Mouse (Mus musculus) CH12.LX (cell line): ENCODE measurements around the gene Hcrt. TPM values are rescaled to one million over a fixed set of nuclear protein-coding genes. Genes with fewer than 3 reads are reported as not detected.

Source experiments
- DNase-seq: peaks from one replicate; pipeline ENCODE4 v3.0.0-alpha.2; 2013; ENCODE audit errors: extremely low read depth
- H3K27ac ChIP-seq: 2 replicates; pipeline ENCODE4 v1.5.1; 2012; ENCODE audit warnings: low read depth, mild to moderate bottlenecking, control low read depth, moderate library complexity; ENCODE audit not compliant: insufficient read depth
- H3K27me3 ChIP-seq: replicated peaks from 2 replicates; pipeline ENCODE3; 2012; ENCODE audit warnings: inconsistent platforms
- H3K36me3 ChIP-seq, 2 experiments: replicated peaks in 1 of 2; 2 replicates each; pipeline versions ENCODE3 to v1.6.1; 2012; ENCODE audit warnings: inconsistent platforms in 1 of 2, low read length in 1 of 2, mild to moderate bottlenecking in 1 of 2, mixed read lengths in 1 of 2, moderate library complexity in 1 of 2; ENCODE audit not compliant: control insufficient read depth in 1 of 2, insufficient read depth in 1 of 2
- H3K4me1 ChIP-seq, 2 experiments: 2 replicates each; pipeline ENCODE4 v1.6.1; 2012; ENCODE audit warnings: inconsistent platforms in 1 of 2, moderate library complexity in 1 of 2; ENCODE audit not compliant: insufficient read depth in 2 of 2, control insufficient read depth in 1 of 2
- H3K4me2 ChIP-seq: 2 replicates; pipeline ENCODE4 v1.6.1; 2012; ENCODE audit warnings: low read depth, mild to moderate bottlenecking, control low read depth; ENCODE audit not compliant: poor library complexity, insufficient read depth, severe bottlenecking
- H3K4me3 ChIP-seq, 3 experiments: fragments of 150-350 bp in 1 of 3; sonication (generic) in 1 of 3; replicated peaks in 1 of 3; 2 replicates each; pipeline versions ENCODE3 to v1.5.1; 2011 to 2012; ENCODE audit warnings: low read depth in 2 of 3, low read length in 2 of 3, mild to moderate bottlenecking in 2 of 3, moderate library complexity in 2 of 3, control low read depth in 1 of 3, improper control_type of control experiment in 1 of 3, inconsistent platforms in 1 of 3, mixed read lengths in 1 of 3; ENCODE audit not compliant: poor library complexity in 1 of 3
- H3K79me2 ChIP-seq: replicated peaks from 2 replicates; pipeline ENCODE4 v1.6.1; 2012; ENCODE audit warnings: mild to moderate bottlenecking, moderate library complexity; ENCODE audit not compliant: control insufficient read depth, poor library complexity, insufficient read depth, severe bottlenecking; ENCODE audit errors: extremely low read depth
- H3K9ac ChIP-seq: 2 replicates; pipeline ENCODE4 v1.6.1; 2012; ENCODE audit warnings: low read depth, mild to moderate bottlenecking, control low read depth, moderate library complexity; ENCODE audit not compliant: insufficient read depth
- H3K9me3 ChIP-seq: replicated peaks from 2 replicates; pipeline ENCODE3; 2012; ENCODE audit warnings: low read length, inconsistent platforms, mixed read lengths
- BHLHE40 ChIP-seq: IDR thresholded peaks from 2 replicates; pipeline ENCODE4 v1.6.1; 2011; ENCODE audit warnings: mild to moderate bottlenecking, low read depth, low read length, improper control_type of control experiment
- CHD1 ChIP-seq: IDR thresholded peaks from 2 replicates; pipeline ENCODE4 v1.6.1; 2012; ENCODE audit warnings: low read depth, low read length, improper control_type of control experiment, inconsistent platforms
- CTCF ChIP-seq, 2 experiments: IDR thresholded peaks in 1 of 2; conservative IDR thresholded peaks in 1 of 2; 2 replicates each; pipeline ENCODE4 v1.5.1; 2011 to 2012; ENCODE audit warnings: low read depth in 2 of 2, low read length in 2 of 2, improper control_type of control experiment in 1 of 2, inconsistent platforms in 1 of 2, mild to moderate bottlenecking in 1 of 2, moderate library complexity in 1 of 2
- ELF1 ChIP-seq: IDR thresholded peaks from 2 replicates; pipeline ENCODE4 v1.6.1; 2014; ENCODE audit warnings: low read depth, mild to moderate bottlenecking, inconsistent platforms, low read length, improper control_type of control experiment
- EP300 ChIP-seq: IDR thresholded peaks from 2 replicates; pipeline ENCODE4 v1.6.1; 2011; ENCODE audit warnings: low read length, improper control_type of control experiment
- GABPA ChIP-seq: IDR thresholded peaks from 2 replicates; pipeline ENCODE4 v1.6.1; 2012; ENCODE audit warnings: low read depth, low read length, improper control_type of control experiment, inconsistent platforms; ENCODE audit not compliant: insufficient replicate concordance
- HCFC1 ChIP-seq: IDR thresholded peaks from 2 replicates; pipeline ENCODE4 v1.6.1; 2012; ENCODE audit warnings: low read depth, mild to moderate bottlenecking, inconsistent platforms, low read length, improper control_type of control experiment
- JUN ChIP-seq: IDR thresholded peaks from 2 replicates; pipeline ENCODE4 v1.6.1; 2011; ENCODE audit warnings: low read depth, mild to moderate bottlenecking, low read length, improper control_type of control experiment, moderate library complexity; ENCODE audit not compliant: insufficient read depth
- MAX ChIP-seq: IDR thresholded peaks from 2 replicates; pipeline ENCODE4 v1.6.1; 2011; ENCODE audit warnings: low read length, improper control_type of control experiment
- MAZ ChIP-seq: IDR thresholded peaks from 2 replicates; pipeline ENCODE4 v1.6.1; 2012; ENCODE audit warnings: low read depth, mild to moderate bottlenecking, inconsistent platforms, low read length, improper control_type of control experiment, moderate library complexity
- MEF2A ChIP-seq: IDR thresholded peaks from 2 replicates; pipeline ENCODE4 v1.6.1; 2014; ENCODE audit warnings: low read depth, mild to moderate bottlenecking, inconsistent platforms, low read length, improper control_type of control experiment, borderline replicate concordance
- NELFE ChIP-seq: IDR thresholded peaks from 2 replicates; pipeline ENCODE4 v1.6.1; 2011; ENCODE audit warnings: low read depth, low read length, improper control_type of control experiment
- PAX5 ChIP-seq: IDR thresholded peaks from 2 replicates; pipeline ENCODE4 v1.6.1; 2012; ENCODE audit warnings: low read length, inconsistent platforms, mixed read lengths
- POLR2A ChIP-seq: IDR thresholded peaks from 2 replicates; pipeline ENCODE4 v1.6.1; 2011; ENCODE audit warnings: low read depth, mild to moderate bottlenecking, improper control_type of control experiment, low read length
- POLR2AphosphoS2 ChIP-seq: IDR thresholded peaks from 2 replicates; pipeline ENCODE4 v1.6.1; 2011; ENCODE audit warnings: low read depth, low read length, improper control_type of control experiment
- RCOR1 ChIP-seq: conservative IDR thresholded peaks from 2 replicates; pipeline ENCODE4 v1.6.1; 2012; ENCODE audit warnings: low read depth, mild to moderate bottlenecking, inconsistent platforms, low read length, improper control_type of control experiment
- TBP ChIP-seq: conservative IDR thresholded peaks from 2 replicates; pipeline ENCODE4 v1.6.1; 2011; ENCODE audit warnings: low read depth, low read length, improper control_type of control experiment
- TCF12 ChIP-seq: IDR thresholded peaks from 2 replicates; pipeline ENCODE4 v1.6.1; 2014; ENCODE audit warnings: low read depth, mild to moderate bottlenecking, inconsistent platforms, low read length, improper control_type of control experiment
- ZC3H11A ChIP-seq: IDR thresholded peaks from 2 replicates; pipeline ENCODE4 v1.6.1; 2012; ENCODE audit warnings: low read depth, mild to moderate bottlenecking, inconsistent platforms, low read length, improper control_type of control experiment
- ZKSCAN1 ChIP-seq: IDR thresholded peaks from 2 replicates; pipeline ENCODE4 v1.6.1; 2012; ENCODE audit warnings: low read depth, inconsistent platforms, low read length, improper control_type of control experiment, borderline replicate concordance
- ZMIZ1 ChIP-seq: IDR thresholded peaks from 2 replicates; pipeline ENCODE4 v1.6.1; 2012; ENCODE audit warnings: low read depth, mild to moderate bottlenecking, inconsistent platforms, low read length, improper control_type of control experiment
- dilution Hi-C: fragments of 300-500 bp; cut with MboI; formaldehyde crosslinking; loops from 2 replicates; pipeline ENCODE4 v1.14.3; 2020; ENCODE audit warnings: low sequenced_read_pairs; ENCODE audit not compliant: extremely low pct_unique_long_range_greater_than_20kb, extremely low pct_ligation_motif_present
- in situ Hi-C: fragments of 300-500 bp; cut with MboI; formaldehyde crosslinking; loops from 3 replicates; pipeline ENCODE4 v1.14.3; 2019; ENCODE audit warnings: low sequenced_read_pairs, low pct_ligation_motif_present, low pct_unique_long_range_greater_than_20kb, mixed read lengths
- polyA plus RNA-seq: library from polyadenylated mRNA; unstranded; fragments of >175 nt; gene quantifications from 2 replicates; pipeline ENCODE4 v1.2.1, GENCODE M21; 2012; ENCODE audit warnings: low read depth; ENCODE audit not compliant: insufficient read length
- total RNA-seq, 2 experiments: library from RNA; depleted of rRNA; stranded (reverse); fragments of 300-350 nt in 1 of 2; fragments of >200 nt in 1 of 2; gene quantifications; 2 replicates each; pipeline ENCODE4 v1.2.3; 2012 to 2014

Hcrt gene
- total and polyA plus RNA-seq, 3 experiments: not detected

DNA sequence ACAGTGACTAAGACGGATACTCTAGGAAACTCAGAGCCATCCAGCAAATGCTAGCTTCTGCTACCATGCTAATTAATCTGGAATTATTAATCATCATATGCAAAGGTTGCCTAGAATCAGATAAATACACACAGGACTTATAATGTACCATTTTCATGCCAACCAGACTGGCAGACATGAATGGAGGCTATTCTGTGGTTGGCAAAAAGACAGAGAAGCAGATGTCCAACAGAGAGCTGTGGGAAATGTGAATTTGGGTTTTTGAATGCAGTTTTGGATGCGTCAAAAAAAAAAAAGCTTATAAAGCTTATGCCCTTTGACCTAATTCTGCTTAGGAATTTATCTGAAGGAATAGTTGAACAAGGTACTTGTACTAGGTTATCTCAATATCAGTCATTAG, 23.0 kb upstream of the Hcrt start:
- dilution Hi-C loops (no loop called here), in situ Hi-C loops (no loop called here)
- no peak overlapping the region for H3K4me3 ChIP-seq
- peaks cover 33 to 81% of the 10 kb centered on the region in 2 experiments for H3K36me3 ChIP-seq
- H3K9ac ChIP-seq: no peak overlapping the region
- H3K27me3 ChIP-seq: no peaks in the 10 kb centered on the region
- no peaks in the 10 kb centered on the region for H3K79me2 ChIP-seq
- H3K4me2 ChIP-seq: no peak overlapping the region
- no peaks in the 10 kb centered on the region for H3K9me3 ChIP-seq
- H3K27ac ChIP-seq: no peak overlapping the region
- TF ChIP-seq GABPA (no peak), BHLHE40 (no peak)
- DNase-seq: no peak
- peaks cover 0 to 7% of the 10 kb centered on the region in 2 experiments; a peak in 1 of 4 replicates for H3K4me1 ChIP-seq

DNA sequence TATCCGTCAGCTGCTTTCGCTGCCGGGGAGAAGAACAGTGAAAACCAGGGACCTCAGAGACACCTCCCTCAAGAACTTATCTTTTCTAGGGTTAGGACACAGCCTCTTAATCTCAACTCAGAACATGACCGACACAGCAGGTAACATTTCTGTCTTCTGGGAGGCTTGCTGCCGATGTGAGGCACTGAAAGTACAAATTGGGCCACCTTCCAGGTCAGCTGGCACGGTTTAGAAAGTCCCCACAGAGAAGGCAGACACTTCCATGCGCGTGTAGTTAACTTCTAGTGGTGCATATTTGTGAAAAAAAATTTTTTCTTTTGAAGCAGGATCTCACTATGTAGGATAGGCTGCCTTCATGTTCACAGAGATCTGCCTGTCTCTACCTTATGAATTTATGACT, 21.6 kb upstream of the Hcrt start:
- H3K9me3 ChIP-seq: no peaks in the 10 kb centered on the region
- no peak for DNase-seq
- no peak overlapping the region for H3K27ac ChIP-seq
- no peak overlapping the region for H3K9ac ChIP-seq
- peaks cover 0 to 4% of the 10 kb centered on the region in 2 experiments; a peak in 1 of 4 replicates for H3K4me1 ChIP-seq
- in situ Hi-C loops: no loop called here
- H3K4me3 ChIP-seq: no peak overlapping the region
- TF ChIP-seq POLR2AphosphoS2 (no peak), ZC3H11A (no peak), ZMIZ1 (no peak), EP300 (no peak), ELF1 (no peak), TBP (no peak), RCOR1 (no peak), CHD1 (no peak), MAX (no peak), HCFC1 (no peak), ZKSCAN1 (no peak), MAZ (no peak)
- no peaks in the 10 kb centered on the region for H3K79me2 ChIP-seq
- dilution Hi-C loops: no loop called here
- no peaks in the 10 kb centered on the region for H3K27me3 ChIP-seq
- H3K36me3 ChIP-seq: peaks cover 27 to 81% of the 10 kb centered on the region in 2 experiments
- H3K4me2 ChIP-seq: no peak overlapping the region

DNA sequence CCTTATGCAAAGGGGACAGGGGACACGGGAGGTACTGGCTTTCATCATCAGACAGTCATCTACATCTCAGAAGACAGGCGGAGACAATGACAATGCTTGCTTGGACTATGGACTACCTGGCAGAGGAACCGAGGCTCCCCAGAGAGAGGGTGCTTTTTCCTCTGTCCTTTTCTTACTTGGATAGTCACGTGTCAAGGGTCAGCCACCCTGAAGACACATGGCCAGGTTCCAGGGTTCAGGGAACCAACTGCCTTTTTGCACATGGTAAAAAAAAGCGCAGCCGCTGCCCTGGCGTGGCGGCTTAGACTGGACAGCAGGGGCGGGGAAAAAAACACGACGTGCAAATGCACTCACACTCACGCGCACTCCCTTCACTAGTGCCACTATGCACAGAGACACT, 19.8 kb upstream of the Hcrt start:
- H3K27ac ChIP-seq: no peak overlapping the region
- H3K4me3 ChIP-seq: no peak overlapping the region
- dilution Hi-C loops (no loop called here), in situ Hi-C loops (no loop called here)
- no peak for DNase-seq
- no peak for TF ChIP-seq NELFE
- no peak for TF ChIP-seq TCF12
- TF ChIP-seq RCOR1: no peak
- no peak for TF ChIP-seq PAX5
- no peak for TF ChIP-seq CTCF (conservative IDR thresholded peaks at IDR 0.05 in 1 of 2, IDR thresholded peaks at IDR 0.05 in 1 of 2; ENCODE audit: low read depth in 2 of 2, low read length in 2 of 2)
- TF ChIP-seq JUN: no peak
- no peak for TF ChIP-seq CHD1
- no peak for TF ChIP-seq MEF2A
- TF ChIP-seq POLR2A: no peak
- H3K9me3 ChIP-seq: no peaks in the 10 kb centered on the region
- no peak overlapping the region for H3K4me2 ChIP-seq
- no peak overlapping the region for H3K9ac ChIP-seq
- no peaks in the 10 kb centered on the region for H3K79me2 ChIP-seq
- H3K27me3 ChIP-seq: no peaks in the 10 kb centered on the region
- H3K36me3 ChIP-seq: peaks cover 16 to 70% of the 10 kb centered on the region in 2 experiments
- H3K4me1 ChIP-seq: peaks cover 0 to 4% of the 10 kb centered on the region in 2 experiments; a peak in 1 of 4 replicates
